Mouse (Mus musculus): ENCODE measurements around the gene Ywhah.
"Not testable (repeated sequence)": the region's sequence is repeated elsewhere in the genome, so short reads cannot be mapped to it uniquely, and the experiment has no call there.

Gene Ywhah

DNA sequence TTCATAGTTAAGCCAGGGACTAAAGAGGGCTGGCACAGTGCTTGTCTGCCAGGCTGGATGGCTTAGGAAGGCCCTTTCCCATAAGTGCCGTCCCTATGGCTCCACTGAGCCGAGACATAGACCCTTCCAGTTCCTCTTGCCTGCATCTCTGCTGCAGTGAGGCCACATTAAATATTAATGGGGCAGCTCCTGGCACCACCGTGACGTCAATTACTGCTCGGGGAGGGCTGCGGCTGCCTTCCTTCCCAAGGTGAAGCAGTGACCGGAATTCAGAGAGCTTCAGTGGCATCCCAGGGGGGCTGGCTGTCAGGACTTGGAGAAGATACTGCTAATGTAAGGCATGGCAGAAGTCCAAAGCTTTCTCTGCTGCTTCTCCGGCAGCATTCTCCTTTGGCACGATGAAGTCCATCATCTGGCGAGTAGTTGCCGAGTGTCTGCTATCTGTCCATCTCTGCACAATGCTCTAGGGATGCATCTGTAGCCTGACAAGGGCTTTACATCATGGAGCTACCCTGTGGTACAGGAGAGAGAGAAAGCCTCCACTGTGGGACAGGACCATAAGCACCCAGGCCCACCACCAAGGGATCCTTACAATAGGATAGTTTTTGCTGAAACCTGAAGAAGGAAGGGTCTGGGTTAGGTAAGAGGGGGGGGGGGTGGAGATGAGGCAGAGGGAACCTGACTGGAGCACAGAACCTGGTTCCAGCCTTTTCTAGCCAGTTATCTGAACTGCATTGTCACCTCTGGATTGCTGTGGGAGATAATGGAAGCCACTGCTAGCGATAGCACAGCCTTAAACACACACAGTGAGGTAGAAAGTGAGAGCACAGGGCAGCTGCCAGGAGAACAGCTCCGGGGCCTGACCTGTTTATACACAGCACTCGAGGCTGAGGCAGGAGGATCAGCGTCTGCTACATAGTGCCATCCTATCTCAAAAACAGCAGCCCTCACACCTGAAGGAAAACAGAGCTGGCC, 7.2 kb upstream of the Ywhah start:
- peak; percentile 18; the same call in 1 of the 2 replicates for ATAC-seq (ENCODE audit: low TSS enrichment)

DNA sequence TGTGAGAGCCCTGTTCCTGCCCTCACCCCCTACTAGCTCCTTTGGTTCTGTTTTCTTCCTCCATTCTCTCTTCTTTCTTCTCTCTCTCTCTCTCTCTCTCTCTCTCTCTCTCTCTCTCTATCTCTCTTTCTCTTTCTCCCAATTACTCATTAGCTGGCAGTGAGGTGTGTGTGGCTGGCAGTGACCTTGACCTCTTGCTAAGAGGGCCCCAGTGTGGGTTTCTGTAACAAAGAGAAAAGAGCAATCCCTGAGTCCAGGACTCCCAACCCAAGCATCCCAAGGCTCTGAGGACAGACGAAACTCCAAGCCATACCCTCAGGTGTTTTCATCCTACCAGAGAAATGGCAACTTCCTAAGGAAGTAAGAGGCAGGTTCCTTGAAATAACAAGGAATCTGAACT, 4.5 kb upstream of the Ywhah start:
- no peak for ATAC-seq (ENCODE audit: low TSS enrichment)

DNA sequence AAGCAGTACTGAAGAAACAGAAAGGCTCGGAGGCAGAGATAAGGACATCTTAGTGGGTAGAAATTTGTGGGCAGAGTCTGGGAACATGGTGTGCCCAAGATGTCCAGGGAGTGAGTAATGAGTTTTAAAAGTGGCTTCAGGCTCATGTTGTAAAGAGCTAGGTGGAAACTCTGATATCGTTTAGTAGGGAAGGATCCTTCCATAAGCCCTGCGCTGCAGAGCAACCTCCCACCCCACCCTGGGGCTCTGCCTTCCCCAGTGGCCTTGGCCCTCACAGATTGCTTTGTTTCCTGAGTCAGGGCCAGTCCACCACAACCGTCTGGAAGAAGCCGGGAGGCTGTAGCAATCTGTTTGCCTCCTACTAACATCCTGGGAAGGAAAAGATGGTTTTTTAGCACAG, 3.0 kb upstream of the Ywhah start:
- peak; percentile 17; the same call in 1 of the 2 replicates for ATAC-seq (ENCODE audit: low TSS enrichment)

GRCm38 (mm10) chr5:33018189-33018560, 441 bp upstream of the Ywhah start:
- ATAC-seq (ENCODE audit: low TSS enrichment), result peak; percentile 6

GRCm38 (mm10) chr5:33019426-33019821, 808 bp downstream of the Ywhah start:
- ATAC-seq (ENCODE audit: low TSS enrichment), result no peak

- ATAC-seq (ENCODE audit: low TSS enrichment), result no peak
Measured at GRCm38 (mm10) chr5:33021622-33022021, 3.0 kb downstream of the Ywhah start.

GRCm38 (mm10) chr5:33023337-33023736, 4.7 kb downstream of the Ywhah start:
- ATAC-seq (ENCODE audit: low TSS enrichment), result no peak

DNA sequence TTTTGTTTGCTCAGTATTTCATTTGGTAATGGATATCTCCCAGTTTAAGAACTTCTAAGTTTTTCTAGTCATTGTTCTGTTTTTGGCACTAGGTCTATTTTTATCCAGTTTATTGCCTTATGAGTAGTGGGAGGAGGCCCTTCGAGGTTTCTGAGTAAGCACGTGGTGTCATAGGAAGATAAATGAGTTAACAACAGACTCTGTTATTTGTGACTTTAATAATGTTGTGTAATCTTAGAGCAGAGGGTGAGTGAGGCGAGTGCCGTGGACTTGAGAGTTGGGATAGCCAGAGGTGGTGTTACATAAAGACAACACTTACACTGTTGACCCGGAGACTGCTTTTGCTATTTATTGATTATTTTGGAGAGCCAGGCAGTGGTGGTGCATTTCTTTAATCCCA, 5.9 kb downstream of the Ywhah start:
- no peak for ATAC-seq (ENCODE audit: low TSS enrichment)

DNA sequence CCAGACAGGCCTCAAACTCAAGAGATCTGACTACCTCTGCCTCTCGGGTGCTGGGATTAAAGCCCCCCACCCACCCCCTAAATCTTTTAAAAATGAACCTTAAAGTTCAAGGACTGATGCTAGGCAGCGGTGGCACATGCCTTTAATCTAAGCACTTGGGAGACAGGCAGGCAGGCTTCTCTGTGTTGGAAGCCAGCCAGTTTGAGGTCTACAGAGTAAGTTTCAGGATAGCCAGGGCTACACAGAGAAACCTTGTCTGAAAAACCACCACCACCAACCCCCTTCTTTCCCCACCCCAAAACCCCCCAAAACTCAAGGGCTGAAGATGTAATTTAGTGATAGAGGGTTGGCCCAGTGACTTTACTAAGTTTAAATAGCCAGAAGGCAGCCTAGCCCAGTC, 10.0 kb downstream of the Ywhah start:
- no peak for ATAC-seq (ENCODE audit: low TSS enrichment)

DNA sequence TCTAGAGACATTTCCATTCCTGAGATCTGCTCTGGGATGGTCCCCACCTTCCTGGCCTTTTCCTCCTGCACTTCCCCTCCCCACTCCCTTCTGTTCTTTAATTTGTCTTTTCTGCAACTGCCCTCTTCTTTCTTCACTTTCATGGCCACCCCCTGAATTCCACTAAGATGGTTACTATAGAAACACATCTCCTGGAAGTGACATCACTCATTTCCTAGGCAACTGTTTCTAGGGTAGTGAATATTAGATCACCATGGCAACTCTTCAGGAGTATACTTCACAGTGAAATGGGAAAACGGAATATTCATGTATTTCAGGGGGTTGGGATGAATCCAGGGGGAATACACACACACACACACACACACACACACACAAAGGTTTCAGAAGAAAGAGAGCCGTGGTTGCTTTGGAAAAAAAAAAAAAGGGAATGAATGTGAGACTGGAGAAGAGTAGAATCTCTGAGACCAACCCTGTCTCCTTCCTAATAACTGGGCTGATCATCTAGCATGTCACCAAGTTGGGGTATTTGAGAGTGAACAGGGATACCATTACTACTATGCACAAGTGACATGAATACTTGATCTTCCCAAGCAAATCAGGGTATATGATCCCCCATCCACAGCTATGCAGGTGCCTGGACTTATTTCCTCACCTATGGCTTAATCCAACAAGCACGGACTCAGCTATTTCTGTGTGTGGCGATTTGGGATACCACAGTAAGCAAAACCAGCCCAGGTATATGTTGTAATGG, 12.0 kb downstream of the Ywhah start:
- peak; percentile 75 for ATAC-seq (ENCODE audit: low TSS enrichment)

DNA sequence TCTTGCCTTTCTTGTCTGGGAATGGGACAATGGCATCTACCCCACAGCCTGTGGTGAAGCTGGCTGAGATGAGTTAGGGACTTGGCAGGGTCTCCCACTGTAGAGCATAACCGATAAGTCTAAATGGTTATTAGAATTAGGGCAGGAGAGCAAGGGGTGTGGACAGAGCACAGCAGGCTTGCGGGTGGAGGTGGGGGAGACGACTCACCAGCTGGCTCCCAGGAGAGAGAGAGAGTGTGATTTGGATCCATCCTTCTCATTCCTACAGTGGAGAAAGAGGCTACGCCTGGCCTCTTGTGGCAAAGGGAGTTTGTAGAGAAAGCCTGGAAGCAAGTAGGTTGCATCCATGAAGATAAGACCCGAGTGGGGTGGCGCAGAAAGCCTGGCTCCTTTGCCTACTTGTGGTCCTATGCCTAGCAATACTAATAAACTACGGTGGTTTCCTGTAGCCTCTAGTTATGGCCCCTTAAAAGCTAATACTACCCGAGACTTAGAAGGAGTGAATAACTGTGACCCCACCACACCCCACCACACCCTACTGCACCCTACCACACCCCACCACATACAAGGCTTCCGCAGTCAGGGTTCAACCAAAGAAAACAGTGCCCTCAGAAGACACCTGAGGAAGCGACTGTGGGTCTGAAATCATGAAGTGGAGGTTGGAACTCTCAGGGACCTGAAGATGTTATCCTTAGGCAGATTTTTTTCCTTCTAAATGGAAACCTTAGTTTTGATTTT, 13.6 kb downstream of the Ywhah start:
- peak; percentile 42; the same call in 1 of the 2 replicates for ATAC-seq (ENCODE audit: low TSS enrichment)

DNA sequence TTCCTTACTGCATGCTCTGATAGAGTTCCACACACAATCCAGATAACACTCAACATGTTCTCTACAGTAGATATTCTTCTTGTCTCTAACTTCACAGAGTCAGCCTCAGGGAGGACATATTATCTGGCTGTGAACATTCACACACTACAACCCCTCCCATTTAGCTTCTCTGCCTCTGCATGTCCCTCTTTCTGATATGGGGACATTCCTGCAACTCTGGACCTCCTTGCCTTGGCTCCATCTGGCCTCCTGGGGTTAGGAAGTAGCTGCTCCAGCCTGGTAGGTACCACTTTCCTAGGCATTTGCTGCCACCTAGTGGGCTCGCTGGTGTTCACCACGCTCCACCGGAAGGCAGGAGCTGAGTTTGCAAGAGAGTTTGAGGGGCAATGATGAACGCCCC, 14.5 kb downstream of the Ywhah start:
- ATAC-seq (ENCODE audit: low TSS enrichment), result peak; percentile 66

DNA sequence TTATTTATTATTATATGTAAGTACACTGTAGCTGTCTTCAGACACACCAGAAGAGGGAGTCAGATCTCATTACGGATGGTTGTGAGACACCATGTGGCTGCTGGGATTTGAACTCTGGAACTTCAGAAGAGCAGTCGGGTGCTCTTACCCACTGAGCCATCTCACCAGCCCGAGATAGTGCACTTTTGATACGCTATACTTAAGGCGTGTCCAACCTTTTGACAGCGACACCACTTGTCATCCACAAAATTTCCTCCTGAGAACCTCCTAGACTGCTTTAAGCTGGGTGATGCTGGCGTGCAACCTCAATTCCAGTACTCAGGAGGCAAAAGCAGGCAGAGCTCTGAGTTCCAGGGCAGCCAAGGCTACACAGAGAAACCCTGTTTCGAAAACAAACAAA, 15.0 kb downstream of the Ywhah start:
- not testable (repeated sequence) for ATAC-seq (ENCODE audit: low TSS enrichment)

DNA sequence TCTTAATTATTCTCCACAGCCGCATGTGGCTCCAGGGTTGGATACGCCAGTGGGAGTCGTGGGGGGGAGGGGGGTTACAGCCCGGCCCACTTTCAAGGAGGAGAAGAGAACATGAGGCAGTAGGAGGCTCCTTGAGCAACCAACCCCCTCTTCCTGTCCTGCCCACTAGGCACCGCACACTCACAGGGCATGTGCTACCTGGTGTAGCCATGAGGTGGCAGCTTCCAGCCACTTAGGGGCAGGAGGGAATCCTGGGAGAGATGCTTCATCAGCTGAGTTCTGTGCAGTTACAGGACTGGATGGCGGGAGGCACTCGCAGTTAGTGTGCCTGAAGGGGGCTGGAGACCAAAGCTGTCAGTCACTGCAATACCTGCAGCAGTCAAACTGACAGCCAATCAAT, 15.5 kb downstream of the Ywhah start:
- no peak for ATAC-seq (ENCODE audit: low TSS enrichment)

DNA sequence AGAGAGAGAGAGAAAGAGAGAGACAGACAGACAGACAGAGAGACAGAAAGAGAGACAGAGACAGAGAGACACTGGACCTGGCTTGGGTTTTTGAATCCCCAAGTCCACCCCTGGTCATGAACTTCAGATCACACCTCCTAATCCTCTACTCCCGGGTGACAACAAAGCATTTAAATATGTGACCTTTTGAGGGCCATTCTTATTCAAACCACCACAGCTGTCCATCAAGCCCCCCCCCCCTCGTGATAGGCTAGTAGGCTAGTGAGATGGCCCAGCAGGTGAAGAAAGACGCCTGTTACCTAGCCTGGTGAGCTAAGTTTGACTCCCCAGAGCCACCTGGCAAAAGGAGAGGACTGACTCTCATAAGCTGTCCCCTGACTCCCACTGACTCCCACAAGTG, 16.3 kb downstream of the Ywhah start:
- ATAC-seq (ENCODE audit: low TSS enrichment), result no peak

DNA sequence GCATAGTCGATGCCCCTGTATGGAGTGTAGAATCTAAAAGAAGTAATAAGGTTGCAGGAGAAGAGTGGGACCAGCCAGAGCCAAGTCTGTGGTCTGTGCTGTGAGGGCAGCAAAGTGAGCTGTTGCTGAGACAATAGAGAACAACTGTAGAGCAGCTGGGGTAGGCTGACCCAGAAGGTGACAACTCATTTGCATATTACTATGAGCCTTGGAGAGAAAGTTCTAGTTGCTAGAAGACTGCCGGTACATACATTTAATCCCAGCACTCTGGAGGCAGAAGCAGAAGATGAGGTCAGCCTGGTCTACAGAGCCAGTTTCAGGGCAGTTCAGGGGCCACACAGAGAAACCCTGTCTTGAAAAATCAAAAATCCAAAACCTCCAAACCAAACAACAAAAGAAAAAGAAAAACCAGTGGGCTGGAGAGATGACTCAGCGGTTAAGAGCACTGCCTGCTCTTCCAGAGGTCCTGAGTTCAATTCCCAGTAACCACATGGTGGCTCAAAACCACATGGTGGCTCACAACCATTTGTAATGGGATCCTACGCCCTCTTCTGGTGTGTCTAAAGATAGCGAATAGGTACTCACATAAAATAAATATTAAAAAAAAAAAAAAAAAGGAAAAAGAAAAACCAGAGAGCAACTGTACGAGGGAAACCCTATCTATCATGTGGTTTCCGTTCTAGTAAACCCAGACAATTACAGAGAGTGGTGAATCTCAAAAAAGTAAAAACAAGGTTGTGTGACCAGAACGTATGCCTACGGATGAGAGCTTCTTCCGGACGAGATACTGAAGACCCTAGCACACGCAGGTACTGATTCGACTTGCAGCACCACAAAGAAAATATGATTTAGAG, 20.3 kb downstream of the Ywhah start:
- no peak for ATAC-seq (ENCODE audit: low TSS enrichment)

DNA sequence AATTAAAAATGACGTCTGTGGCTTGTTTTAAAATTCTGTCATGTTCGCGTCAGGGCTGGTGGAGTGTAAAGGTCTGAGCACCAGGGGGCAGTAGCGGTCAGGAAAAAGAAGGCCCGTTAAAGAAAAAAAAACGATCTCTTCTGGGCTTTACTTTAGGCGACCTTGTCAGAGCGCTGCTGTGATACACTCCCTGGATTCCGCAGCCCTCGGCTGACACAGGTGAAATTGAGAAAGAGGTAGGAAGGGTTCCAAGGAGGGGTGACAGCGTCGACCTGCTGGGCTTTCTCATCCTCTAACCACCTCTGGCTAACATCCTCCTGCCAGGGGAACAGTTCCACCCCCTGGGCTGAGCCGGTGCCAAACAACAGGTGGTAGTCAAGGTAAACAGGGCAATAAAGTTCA, 20.9 kb downstream of the Ywhah start:
- 0 out of 2 replicates have a peak, but pooled peaks have one; percentile 67 for ATAC-seq (ENCODE audit: low TSS enrichment)

DNA sequence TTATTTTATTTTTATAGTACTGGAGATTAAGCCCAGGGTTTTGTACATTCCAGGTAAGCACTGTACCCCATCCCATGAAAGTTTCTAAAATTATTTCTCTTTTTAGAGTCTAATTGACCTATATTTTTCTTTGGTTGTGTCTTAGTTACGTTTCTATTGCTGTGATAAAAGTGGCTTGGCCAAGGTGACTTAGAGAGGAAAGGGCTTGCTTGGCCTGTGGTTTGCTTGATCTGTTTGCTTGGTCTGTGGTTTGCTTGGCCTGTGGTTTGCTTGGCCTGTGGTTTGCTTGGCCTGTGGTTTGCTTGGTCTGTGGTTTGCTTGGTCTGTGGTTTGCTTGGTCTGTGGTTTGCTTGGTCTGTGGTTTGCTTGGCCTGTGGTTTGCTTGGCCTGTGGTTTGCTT, 22.1 kb downstream of the Ywhah start:
- not testable (repeated sequence) for ATAC-seq (ENCODE audit: low TSS enrichment)

DNA sequence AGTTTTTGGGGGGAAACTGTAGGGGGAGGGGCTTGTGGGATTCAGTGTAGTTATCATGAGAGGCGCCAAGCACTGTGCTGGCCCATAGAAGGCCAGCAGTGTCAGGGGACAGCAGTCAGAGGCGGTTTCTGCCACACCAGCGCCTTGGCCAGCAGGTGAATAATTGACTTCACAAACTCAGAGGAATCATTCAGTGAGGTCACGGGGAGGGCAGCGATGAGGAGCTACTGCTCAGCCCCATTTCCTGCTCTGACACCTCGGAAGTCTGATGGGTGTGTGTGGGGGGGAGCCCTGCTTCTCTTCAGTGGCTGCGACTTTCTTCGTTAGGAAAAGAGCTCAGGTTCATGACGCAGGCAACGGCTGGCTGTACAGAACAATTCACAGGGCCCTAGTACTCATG, 24.8 kb downstream of the Ywhah start:
- no peak for ATAC-seq (ENCODE audit: low TSS enrichment)

DNA sequence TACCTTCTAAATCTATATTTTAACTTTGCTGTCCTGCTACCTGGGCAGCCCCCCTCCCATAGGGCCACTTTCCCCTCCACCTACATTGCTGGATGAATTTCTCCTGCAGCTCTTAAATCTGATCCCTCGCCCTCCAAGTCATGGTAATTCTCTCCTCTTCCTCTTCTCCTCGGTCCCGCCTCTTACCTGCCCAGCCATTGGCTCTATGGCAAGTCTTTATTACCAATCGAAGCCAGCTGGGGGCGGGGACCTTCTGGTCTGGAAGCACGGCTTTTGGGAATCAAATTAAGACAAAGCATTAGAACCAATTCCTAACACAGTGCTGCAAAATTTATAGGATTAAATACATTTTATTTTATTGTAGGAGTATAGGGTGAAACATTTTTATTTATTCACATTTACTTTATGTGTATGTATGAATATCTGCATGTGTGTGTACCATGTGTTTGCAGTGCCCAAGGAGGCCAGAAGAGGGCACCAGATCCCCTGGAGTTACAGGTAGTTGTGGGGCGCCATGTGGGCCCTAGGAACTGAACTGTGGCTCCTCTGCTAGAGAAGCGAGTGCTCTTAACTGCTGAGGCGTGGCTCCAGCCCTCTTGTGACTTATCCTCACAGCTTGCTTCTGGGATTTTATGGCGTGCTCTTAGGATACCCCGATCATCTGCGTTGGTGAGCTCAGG, 26.2 kb downstream of the Ywhah start:
- ATAC-seq (ENCODE audit: low TSS enrichment), result no peak

- no peak for ATAC-seq (ENCODE audit: low TSS enrichment)
Measured at GRCm38 (mm10) chr5:33045316-33045705, 26.7 kb downstream of the Ywhah start.

Data from frontal cortex, adult (tissue).